Mouse (Mus musculus) liver, adult 2 months (tissue): ENCODE measurements around the gene Pitpnm1. TPM values are rescaled to one million over a fixed set of nuclear protein-coding genes. Genes with fewer than 3 reads are reported as not detected.
A peak's percentile ranks its signal among the peaks of the same experiment; 100 is the strongest.

ENCODE experiments used
- DNase-seq: peaks from one replicate; pipeline ENCODE4 v3.0.0-alpha.2; 2011; ENCODE audit warnings: low read depth, low spot score; ENCODE audit errors: extremely low read depth
- H3K27ac ChIP-seq: fragments of 200-500 bp; replicated peaks from 2 replicates; pipeline ENCODE4 v1.5.1; 2012; ENCODE audit warnings: low read depth, mild to moderate bottlenecking, control low read depth, inconsistent platforms, low read length; ENCODE audit not compliant: insufficient read depth
- H3K27me3 ChIP-seq: fragments of 200-500 bp; 2 replicates; pipeline ENCODE4 v1.6.1; 2012; ENCODE audit warnings: mild to moderate bottlenecking, moderate library complexity, low read length, inconsistent platforms; ENCODE audit not compliant: control insufficient read depth, insufficient read depth
- H3K36me3 ChIP-seq: fragments of 200-500 bp; 2 replicates; pipeline ENCODE4 v1.6.1; 2012; ENCODE audit warnings: low read length, inconsistent platforms; ENCODE audit not compliant: control insufficient read depth, insufficient read depth
- H3K4me1 ChIP-seq: fragments of 200-500 bp; 2 replicates; pipeline ENCODE4 v1.6.1; 2011; ENCODE audit warnings: low read length; ENCODE audit not compliant: control insufficient read depth, insufficient read depth
- H3K4me3 ChIP-seq: fragments of 200-500 bp; 2 replicates; pipeline ENCODE4 v1.5.1; 2011; ENCODE audit warnings: low read depth, mild to moderate bottlenecking, control low read depth, low read length, moderate library complexity; ENCODE audit not compliant: insufficient read depth
- H3K79me2 ChIP-seq: fragments of 200-500 bp; 2 replicates; pipeline ENCODE4 v1.6.1; 2012; ENCODE audit warnings: inconsistent platforms, mild to moderate bottlenecking, low read length, moderate library complexity; ENCODE audit not compliant: control insufficient read depth, insufficient read depth
- H3K9ac ChIP-seq: fragments of 200-500 bp; 2 replicates; pipeline ENCODE4 v1.6.1; 2012; ENCODE audit warnings: low read depth, mild to moderate bottlenecking, control low read depth, inconsistent platforms, low read length
- CTCF ChIP-seq: fragments of 200-500 bp; IDR thresholded peaks from 2 replicates; pipeline ENCODE4 v1.5.1; 2011; ENCODE audit warnings: low read depth, low read length, control low read depth
- POLR2A ChIP-seq: fragments of 200-500 bp; IDR thresholded peaks from 2 replicates; pipeline ENCODE4 v1.6.1; 2011; ENCODE audit warnings: low read length, control low read depth; ENCODE audit not compliant: insufficient read depth; ENCODE audit errors: extremely low read depth
- WGBS: fragments of 180-500 bp; shearing (Covaris S2); methylation state at CpG from one replicate; pipeline ENCODE4 v1.1.7; 2018; 5-methylcytosine and 5-hydroxymethylcytosine counted together
- polyA plus RNA-seq: library from polyadenylated mRNA; depleted of rRNA; stranded (reverse); fragments of >200 nt; gene quantifications from 2 replicates; pipeline ENCODE4 v1.2.3, GENCODE M21; 2012
- total RNA-seq: library from RNA; depleted of rRNA; stranded (reverse); fragments of >200 nt; gene quantifications from 2 replicates; pipeline ENCODE4 v1.2.3, GENCODE M21; 2014

Gene Pitpnm1
- total and polyA plus RNA-seq, 2 experiments: 1.7 to 14.2 TPM

GRCm38 (mm10) chr19:4154437-4155222, 54.8 kb downstream of the Pitpnm1 start:
- H3K9ac ChIP-seq: 0 out of 2 replicates have a peak overlapping the region, but pooled peaks have one; percentile 7
- peaks cover 8% of the 10 kb centered on the region for H3K4me1 ChIP-seq
- H3K79me2 ChIP-seq: peaks cover 5% of the 10 kb centered on the region; the same call in 1 of the 2 replicates
- TF ChIP-seq POLR2A: no peak
- no peak for TF ChIP-seq CTCF
- no peak overlapping the region for H3K27ac ChIP-seq
- WGBS: 78% methylated on average over 13 of the region's 13 CpGs
- DNase-seq: no peak
- H3K27me3 ChIP-seq: no peaks in the 10 kb centered on the region
- peaks cover 7% of the 10 kb centered on the region; the same call in 1 of the 2 replicates for H3K36me3 ChIP-seq
- no peak overlapping the region; the same call in 1 of the 2 replicates for H3K4me3 ChIP-seq

DNA sequence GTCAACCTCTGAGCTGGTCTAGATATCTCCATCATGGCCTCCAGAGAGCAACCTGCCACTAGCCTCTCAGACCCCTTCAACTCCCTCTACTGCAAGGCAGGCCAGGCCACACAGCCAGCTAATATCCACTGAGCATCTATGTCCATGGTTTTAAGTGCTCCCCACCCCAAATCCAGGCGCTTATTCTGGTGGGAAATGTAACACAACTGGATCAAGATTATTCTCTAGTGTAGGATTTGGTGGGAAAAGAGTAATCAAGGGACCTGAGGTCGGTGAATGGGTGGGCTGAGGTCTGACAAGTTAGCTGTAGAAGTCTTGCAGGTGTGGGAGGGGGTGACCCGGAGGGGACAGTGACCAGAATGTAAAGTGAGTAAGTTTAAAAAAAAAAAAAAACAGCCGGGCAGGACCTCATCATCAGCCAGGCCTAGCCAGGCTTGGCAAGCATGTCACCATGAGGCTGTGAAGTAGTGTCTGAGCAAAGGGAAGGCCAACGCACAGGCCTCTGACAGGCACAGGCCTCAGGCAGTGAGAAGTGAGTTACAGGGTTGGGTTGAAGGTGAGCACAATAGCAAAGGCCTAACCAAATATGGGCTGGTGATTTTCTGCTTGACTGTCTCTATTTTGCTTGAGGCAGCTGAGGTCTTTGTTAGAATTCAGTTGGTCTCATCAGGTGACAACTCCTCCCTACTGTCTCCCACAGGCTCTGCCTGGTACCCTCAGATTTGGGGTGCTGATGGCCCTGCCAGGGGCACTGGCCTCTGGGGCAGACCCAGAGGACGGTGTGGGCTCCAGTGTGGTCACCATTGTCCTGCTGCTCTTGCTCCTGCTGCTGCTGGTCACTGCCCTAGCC, 55.6 kb downstream of the Pitpnm1 start:
- no peak for DNase-seq
- whole genome bisulfite sequencing: 74% methylated on average over 6 of the region's 6 CpGs
- Histone ChIP-seq H3K27ac (no peak overlapping the region), H3K36me3 (peaks cover 7% of the 10 kb centered on the region; the same call in 1 of the 2 replicates), H3K4me1 (peaks cover under 1% of the 10 kb centered on the region; the same call in 1 of the 2 replicates), H3K9ac (no peak overlapping the region), H3K27me3 (no peaks in the 10 kb centered on the region), H3K4me3 (no peak overlapping the region), H3K79me2 (no peaks in the 10 kb centered on the region)
- no peak for TF ChIP-seq CTCF
- TF ChIP-seq POLR2A: no peak

- no peak overlapping the region for H3K27ac ChIP-seq
- TF ChIP-seq CTCF (no peak), POLR2A (no peak)
- 78% methylated on average over 20 of the region's 20 CpGs for WGBS
- H3K36me3 ChIP-seq: peaks cover 9% of the 10 kb centered on the region; the same call in 1 of the 2 replicates
- no peak overlapping the region for H3K4me3 ChIP-seq
- no peaks in the 10 kb centered on the region for H3K79me2 ChIP-seq
- H3K27me3 ChIP-seq: no peaks in the 10 kb centered on the region
- no peak for DNase-seq
- no peak overlapping the region for H3K9ac ChIP-seq
- H3K4me1 ChIP-seq: no peaks in the 10 kb centered on the region
Measured at GRCm38 (mm10) chr19:4156073-4156579, 56.3 kb downstream of the Pitpnm1 start.

DNA sequence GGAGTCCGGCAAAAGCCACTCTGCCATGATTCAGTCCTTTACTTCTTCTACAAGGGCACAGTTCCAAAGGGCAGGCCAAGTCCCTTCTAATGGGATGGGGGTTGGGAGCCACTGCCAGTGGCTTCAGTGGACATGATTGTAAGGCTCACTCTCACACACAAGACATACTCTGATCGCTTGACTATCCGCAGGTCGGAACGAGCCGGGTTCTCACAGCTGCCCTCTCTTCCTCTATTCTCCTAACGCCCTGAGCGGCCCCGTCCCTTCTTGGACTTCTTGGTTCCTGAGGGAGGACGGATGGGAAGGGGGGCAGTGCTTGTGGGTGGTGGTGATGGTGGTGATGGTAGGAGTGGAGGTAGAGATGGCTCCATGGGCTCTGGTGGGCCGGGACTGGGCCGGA, 57.0 kb downstream of the Pitpnm1 start:
- no peaks in the 10 kb centered on the region for H3K79me2 ChIP-seq
- H3K4me1 ChIP-seq: no peaks in the 10 kb centered on the region
- no peak overlapping the region for H3K4me3 ChIP-seq
- H3K36me3 ChIP-seq: peaks cover 13% of the 10 kb centered on the region; the same call in 1 of the 2 replicates
- H3K27ac ChIP-seq: no peak overlapping the region
- no peak for DNase-seq
- no peak for TF ChIP-seq CTCF
- TF ChIP-seq POLR2A: no peak
- H3K9ac ChIP-seq: no peak overlapping the region
- no peaks in the 10 kb centered on the region for H3K27me3 ChIP-seq
- WGBS: 89% methylated on average over 12 of the region's 12 CpGs

DNA sequence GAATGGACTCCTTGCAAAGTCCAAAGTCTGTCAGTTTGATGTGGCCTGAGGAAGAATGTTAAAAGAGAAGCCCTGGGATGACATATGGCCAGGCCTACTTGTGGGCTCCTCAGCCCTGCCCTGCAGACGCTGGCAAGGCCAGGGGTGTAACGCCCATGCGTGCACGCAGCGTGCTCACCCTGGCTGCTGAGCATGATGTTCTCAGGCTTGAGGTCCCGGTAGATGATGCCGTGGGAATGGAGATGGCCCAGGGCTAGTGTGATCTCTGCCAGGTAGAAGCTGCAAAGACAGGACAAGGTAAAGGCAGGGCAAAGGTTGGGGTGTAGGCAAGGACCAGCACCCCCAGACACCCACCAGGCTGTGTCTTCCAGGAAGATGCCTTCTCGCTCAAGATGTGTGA, 59.3 kb downstream of the Pitpnm1 start:
- no peaks in the 10 kb centered on the region for H3K27me3 ChIP-seq
- H3K4me1 ChIP-seq: peaks cover 3% of the 10 kb centered on the region; the same call in 1 of the 2 replicates
- no peak for DNase-seq
- 97% methylated on average over 8 of the region's 8 CpGs for WGBS
- H3K27ac ChIP-seq: no peak overlapping the region
- H3K79me2 ChIP-seq: no peaks in the 10 kb centered on the region; the same call in 1 of the 2 replicates
- TF ChIP-seq POLR2A (no peak), CTCF (no peak)
- peaks cover 11% of the 10 kb centered on the region; the same call in 1 of the 2 replicates for H3K36me3 ChIP-seq
- no peak overlapping the region for H3K4me3 ChIP-seq
- no peak overlapping the region for H3K9ac ChIP-seq
